ENCODE assay signal across 16 mouse cellular contexts in the genomic region with DNA sequence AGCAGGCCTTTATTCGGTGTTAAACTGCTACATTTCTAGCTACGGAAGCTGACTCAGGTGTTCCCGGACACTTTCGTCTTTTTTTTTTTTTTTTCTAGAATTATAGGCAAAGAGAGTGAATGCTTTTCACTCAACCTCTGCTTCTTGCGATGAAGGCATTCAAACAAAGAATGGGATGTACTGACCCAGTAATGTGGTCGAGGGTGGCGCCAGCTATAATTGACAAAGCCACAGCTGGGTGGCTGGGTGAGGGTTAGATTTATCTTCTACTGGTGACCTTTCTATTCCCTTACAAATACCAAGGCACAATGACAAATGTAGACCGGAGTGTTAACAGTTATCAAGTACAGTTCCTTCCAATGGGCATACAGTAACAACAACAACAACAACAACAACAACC.
DNase-seq lines count a peak whose midpoint lies in the region; ATAC-seq and TF ChIP-seq lines count a peak whose summit lies in the region.
"Had no signal": no experiment of that assay in that cellular context is flagged by ENCODE, and none has a peak within 500 bp of the region (broad histone marks: within the 10 kb centered on the region; RNA-seq: fewer than 3 reads in every experiment).

No protein-coding gene starts in this region.

- peak overlapping the region; percentile 34 for H3K4me2 ChIP-seq in forebrain, postnatal 0 days (ENCODE audit: low read depth)
- no peak overlapping the region for H3K4me2 ChIP-seq in forebrain, embryonic 12.5 days
- no peak overlapping the region for H3K4me2 ChIP-seq in lung, postnatal 0 days (replicated peaks; ENCODE audit: low read depth, low read length)
- peak overlapping the region; percentile 51 for H3K4me2 ChIP-seq in limb, embryonic 13.5 days (replicated peaks)
- H3K4me2 ChIP-seq in neural tube, embryonic 14.5 days (ENCODE audit: low read depth, low read length), result peak overlapping the region; percentile 39
- H3K4me2 ChIP-seq: embryonic facial prominence, embryonic 15.5 days; heart, embryonic 11.5 days; liver, embryonic 11.5 days had no signal

- no peak overlapping the region for H3K9ac ChIP-seq in forebrain, postnatal 0 days
- H3K9ac ChIP-seq in forebrain, embryonic 12.5 days, result no peak overlapping the region
- H3K9ac ChIP-seq in lung, postnatal 0 days (replicated peaks; ENCODE audit: low read depth), result no peak overlapping the region
- H3K9ac ChIP-seq in limb, embryonic 13.5 days, result no peak overlapping the region
- H3K9ac ChIP-seq in neural tube, embryonic 14.5 days (replicated peaks; ENCODE audit: low read depth, low read length), result no peak overlapping the region
- H3K9ac ChIP-seq: embryonic facial prominence, embryonic 15.5 days had no signal

- H3K27me3 ChIP-seq in forebrain, postnatal 0 days (ENCODE audit: insufficient read depth, low read length), result no peaks in the 10 kb centered on the region
- no peaks in the 10 kb centered on the region for H3K27me3 ChIP-seq in forebrain, embryonic 12.5 days
- no peaks in the 10 kb centered on the region for H3K27me3 ChIP-seq in lung, postnatal 0 days (replicated peaks; ENCODE audit: insufficient read depth, low read length)
- no peaks in the 10 kb centered on the region for H3K27me3 ChIP-seq in limb, embryonic 13.5 days
- H3K27me3 ChIP-seq in neural tube, embryonic 14.5 days (ENCODE audit: control insufficient read depth, insufficient read depth, low read length), result no peaks in the 10 kb centered on the region
- H3K27me3 ChIP-seq: embryonic facial prominence, embryonic 15.5 days; megakaryocyte, embryonic 14.5 days had no signal

- DNase-seq in forebrain, postnatal 0 days, result no peak
- peak; percentile 1 for DNase-seq in lung, postnatal 0 days (ENCODE audit: low spot score)
- no peak for DNase-seq in lung, postnatal 25 days (ENCODE audit: low spot score)
- no peak for DNase-seq in cerebellum, postnatal 4 days (ENCODE audit: low spot score in 2 of 2)
- DNase-seq: adrenal gland, postnatal 25 days; kidney, adult 9 months; lung, adult 18-20 months; thymus, postnatal 14 days had no signal

- WGBS in forebrain, postnatal 0 days, result 68% methylated on average over 8 of the region's 8 CpGs
- 88% methylated on average over 8 of the region's 8 CpGs for WGBS in forebrain, embryonic 12.5 days
- 92% methylated on average over 8 of the region's 8 CpGs for WGBS in lung, postnatal 0 days
- 74% methylated on average over 8 of the region's 8 CpGs for WGBS in limb, embryonic 13.5 days
- 15% methylated on average over 8 of the region's 8 CpGs for WGBS in neural tube, embryonic 14.5 days

- H3K9me3 ChIP-seq in forebrain, postnatal 0 days (ENCODE audit: low read length), result no peaks in the 10 kb centered on the region
- no peaks in the 10 kb centered on the region for H3K9me3 ChIP-seq in forebrain, embryonic 12.5 days
- H3K9me3 ChIP-seq in lung, postnatal 0 days (ENCODE audit: low read length), result no peaks in the 10 kb centered on the region
- no peaks in the 10 kb centered on the region for H3K9me3 ChIP-seq in limb, embryonic 13.5 days
- H3K9me3 ChIP-seq in neural tube, embryonic 14.5 days (ENCODE audit: control insufficient read depth, low read length), result no peaks in the 10 kb centered on the region
- H3K9me3 ChIP-seq: embryonic facial prominence, embryonic 15.5 days had no signal

- TF ChIP-seq EP300 in lung, postnatal 0 days (IDR thresholded peaks at IDR 0.05), result no peak

- no peak overlapping the region for H3K27ac ChIP-seq in forebrain, postnatal 0 days (ENCODE audit: low read depth, low read length)
- no peak overlapping the region for H3K27ac ChIP-seq in forebrain, embryonic 12.5 days
- no peak overlapping the region for H3K27ac ChIP-seq in lung, postnatal 0 days (ENCODE audit: low read length)
- H3K27ac ChIP-seq in limb, embryonic 13.5 days, result no peak overlapping the region
- 0 out of 2 replicates have a peak overlapping the region, but pooled peaks have one; percentile 13 for H3K27ac ChIP-seq in neural tube, embryonic 14.5 days (ENCODE audit: low read depth, low read length)

- H3K36me3 ChIP-seq in forebrain, postnatal 0 days (ENCODE audit: insufficient read depth), result no peaks in the 10 kb centered on the region
- no peaks in the 10 kb centered on the region for H3K36me3 ChIP-seq in forebrain, embryonic 12.5 days (replicated peaks)
- H3K36me3 ChIP-seq in lung, postnatal 0 days (ENCODE audit: insufficient read depth, low read length), result no peaks in the 10 kb centered on the region
- H3K36me3 ChIP-seq in limb, embryonic 13.5 days, result no peaks in the 10 kb centered on the region
- H3K36me3 ChIP-seq in neural tube, embryonic 14.5 days (ENCODE audit: control insufficient read depth, insufficient read depth, low read length), result no peaks in the 10 kb centered on the region
- H3K36me3 ChIP-seq: embryonic facial prominence, embryonic 15.5 days had no signal

- TF ChIP-seq CTCF in forebrain, postnatal 0 days (IDR thresholded peaks at IDR 0.05; ENCODE audit: low read depth), result no peak
- TF ChIP-seq CTCF in lung, postnatal 0 days (IDR thresholded peaks at IDR 0.05), result no peak

- no peak overlapping the region for H3K4me3 ChIP-seq in forebrain, postnatal 0 days (ENCODE audit: low read depth, low read length)
- no peak overlapping the region for H3K4me3 ChIP-seq in forebrain, embryonic 12.5 days (replicated peaks)
- H3K4me3 ChIP-seq in lung, postnatal 0 days (ENCODE audit: low read depth, low read length), result no peak overlapping the region
- peak overlapping the region; percentile 7; the same call in 1 of the 2 replicates for H3K4me3 ChIP-seq in limb, embryonic 13.5 days
- peak overlapping the region; percentile 9; the same call in 1 of the 2 replicates for H3K4me3 ChIP-seq in neural tube, embryonic 14.5 days (ENCODE audit: low read depth, low read length)
- H3K4me3 ChIP-seq: embryonic facial prominence, embryonic 15.5 days; megakaryocyte, embryonic 14.5 days had no signal

- ATAC-seq in forebrain, postnatal 0 days, result no peak
- no peak for ATAC-seq in forebrain, embryonic 12.5 days (ENCODE audit: low FRiP score)
- no peak for ATAC-seq in lung, postnatal 0 days
- peak; percentile 20; the same call in 1 of the 2 replicates for ATAC-seq in limb, embryonic 13.5 days (ENCODE audit: low FRiP score, low read depth)
- peak; percentile 54; the same call in 1 of the 2 replicates for ATAC-seq in neural tube, embryonic 14.5 days (ENCODE audit: low read depth)
- ATAC-seq: intestine, embryonic 16.5 days had no signal

- no peaks in the 10 kb centered on the region for H3K4me1 ChIP-seq in forebrain, postnatal 0 days (ENCODE audit: insufficient read depth)
- H3K4me1 ChIP-seq in forebrain, embryonic 12.5 days, result no peaks in the 10 kb centered on the region
- no peaks in the 10 kb centered on the region for H3K4me1 ChIP-seq in lung, postnatal 0 days (ENCODE audit: insufficient read depth, low read depth, low read length)
- peaks cover 29% of the 10 kb centered on the region for H3K4me1 ChIP-seq in limb, embryonic 13.5 days
- H3K4me1 ChIP-seq in neural tube, embryonic 14.5 days (ENCODE audit: control insufficient read depth, insufficient read depth, low read length), result peaks cover 18% of the 10 kb centered on the region; the same call in 1 of the 2 replicates
- H3K4me1 ChIP-seq: embryonic facial prominence, embryonic 15.5 days; megakaryocyte, embryonic 14.5 days had no signal

Comparison
In these comparisons a context has a peak if more than half of its experiments do, and no peak if none do; other contexts are left out.
1. H3K4me2 ChIP-seq: peak in forebrain, postnatal 0 days (single experiment), limb, embryonic 13.5 days (single experiment) and neural tube, embryonic 14.5 days (single experiment); none in forebrain, embryonic 12.5 days (single experiment) and lung, postnatal 0 days (single experiment).
2. ATAC-seq: peak in limb, embryonic 13.5 days (single experiment) and neural tube, embryonic 14.5 days (single experiment); none in forebrain, postnatal 0 days (single experiment), forebrain, embryonic 12.5 days (single experiment) and lung, postnatal 0 days (single experiment).
3. H3K4me3 ChIP-seq: peak in limb, embryonic 13.5 days (single experiment) and neural tube, embryonic 14.5 days (single experiment); none in forebrain, postnatal 0 days (single experiment), forebrain, embryonic 12.5 days (single experiment) and lung, postnatal 0 days (single experiment).